Mouse (Mus musculus) liver, adult (tissue): ENCODE measurements around the gene Cdkn1a.
A peak's percentile ranks its signal among the peaks of the same experiment; 100 is the strongest.

Source experiments
- GATA4 ChIP-seq: IDR thresholded peaks from 2 replicates; pipeline ENCODE4 v1.6.1; 2014; ENCODE audit warnings: mild to moderate bottlenecking, low read length; ENCODE audit not compliant: insufficient replicate concordance

Gene Cdkn1a

GRCm38 (mm10) chr17:29055586-29055985, 35.2 kb upstream of the Cdkn1a start:
- TF ChIP-seq GATA4: no peak

GRCm38 (mm10) chr17:29056207-29056606, 34.6 kb upstream of the Cdkn1a start:
- no peak for TF ChIP-seq GATA4

GRCm38 (mm10) chr17:29056699-29057151, 34.1 kb upstream of the Cdkn1a start:
- no peak for TF ChIP-seq GATA4

GRCm38 (mm10) chr17:29057361-29057890, 33.4 kb upstream of the Cdkn1a start:
- TF ChIP-seq GATA4: no peak

- peak; percentile 24; the same call in 1 of the 2 replicates for TF ChIP-seq GATA4
Measured at GRCm38 (mm10) chr17:29057961-29058360, 32.8 kb upstream of the Cdkn1a start.

GRCm38 (mm10) chr17:29058487-29058886, 32.3 kb upstream of the Cdkn1a start:
- TF ChIP-seq GATA4: no peak

GRCm38 (mm10) chr17:29059581-29059980, 31.2 kb upstream of the Cdkn1a start:
- no peak for TF ChIP-seq GATA4

GRCm38 (mm10) chr17:29060946-29061345, 29.8 kb upstream of the Cdkn1a start:
- TF ChIP-seq GATA4: no peak

GRCm38 (mm10) chr17:29062119-29063035, 28.4 kb upstream of the Cdkn1a start:
- no peak for TF ChIP-seq GATA4

GRCm38 (mm10) chr17:29063121-29063987, 27.4 kb upstream of the Cdkn1a start:
- TF ChIP-seq GATA4: no peak

GRCm38 (mm10) chr17:29063988-29064285, 26.8 kb upstream of the Cdkn1a start:
- no peak for TF ChIP-seq GATA4

GRCm38 (mm10) chr17:29065245-29065940, 25.4 kb upstream of the Cdkn1a start:
- TF ChIP-seq GATA4: no peak

- no peak for TF ChIP-seq GATA4
Measured at GRCm38 (mm10) chr17:29065971-29066370, 24.8 kb upstream of the Cdkn1a start.

- no peak for TF ChIP-seq GATA4
Measured at GRCm38 (mm10) chr17:29067847-29068246, 22.9 kb upstream of the Cdkn1a start.

- TF ChIP-seq GATA4: no peak
Measured at GRCm38 (mm10) chr17:29069063-29069462, 21.7 kb upstream of the Cdkn1a start.
